Mouse (Mus musculus) forebrain, embryonic 15.5 days (tissue): Measurements from ENCODE around the gene Gm9. TPM values are rescaled to one million over a fixed set of nuclear protein-coding genes. Genes with fewer than 3 reads are reported as not detected.

ENCODE experiments used
- ATAC-seq: fragments of 200-750 bp; cut with Nextera tagmentation; replicated peaks from 2 replicates; pipeline ENCODE4 v1.8.0; 2017; ENCODE audit warnings: mild to moderate bottlenecking, moderate TSS enrichment, moderate library complexity
- H3K27ac ChIP-seq: fragments of 300-500 bp; sonication (generic); replicated peaks from 2 replicates; pipeline ENCODE4 v1.5.1; 2015; ENCODE audit warnings: mild to moderate bottlenecking, inconsistent platforms
- H3K27me3 ChIP-seq: fragments of 300-500 bp; sonication (generic); 2 replicates; pipeline ENCODE4 v1.6.1; 2015; ENCODE audit warnings: inconsistent platforms
- H3K36me3 ChIP-seq: fragments of 300-500 bp; sonication (generic); 2 replicates; pipeline ENCODE4 v1.6.1; 2015; ENCODE audit warnings: mild to moderate bottlenecking, inconsistent platforms
- H3K4me1 ChIP-seq: fragments of 300-500 bp; sonication (generic); 2 replicates; pipeline ENCODE4 v1.6.1; 2015; ENCODE audit warnings: inconsistent platforms
- H3K4me2 ChIP-seq: fragments of 300-500 bp; sonication (generic); replicated peaks from 2 replicates; pipeline ENCODE4 v1.6.1; 2015; ENCODE audit warnings: mild to moderate bottlenecking, inconsistent platforms
- H3K4me3 ChIP-seq: fragments of 300-500 bp; sonication (generic); 2 replicates; pipeline ENCODE4 v1.5.1; 2015; ENCODE audit warnings: mild to moderate bottlenecking, inconsistent platforms
- H3K9ac ChIP-seq: fragments of 300-500 bp; sonication (generic); replicated peaks from 2 replicates; pipeline ENCODE4 v1.6.1; 2015; ENCODE audit warnings: mild to moderate bottlenecking, inconsistent platforms
- H3K9me3 ChIP-seq: fragments of 300-500 bp; sonication (generic); 2 replicates; pipeline ENCODE4 v1.6.1; 2016; ENCODE audit warnings: inconsistent platforms
- WGBS: fragments of 180-500 bp; shearing (Covaris S2); methylation state at CpG from one replicate; pipeline ENCODE4 v1.1.7; 2015; ENCODE audit warnings: mixed read lengths; 5-methylcytosine and 5-hydroxymethylcytosine counted together
- polyA plus RNA-seq: library from polyadenylated mRNA; unstranded; fragments of >200 nt; fragmentation: Nextera tagmentation; extraction: Ambion mirVana; gene quantifications from 2 replicates; pipeline ENCODE4 v1.2.1, GENCODE M21; 2015

The Gm9 gene
- polyA plus RNA-seq, 1 experiment from 2014 or later, result not detected

GRCm38 (mm10) chrX:37161169-37161568 lies 49.7 kb downstream of the Gm9 start:
- 69% methylated on average over 10 of the region's 10 CpGs for WGBS
- Histone ChIP-seq H3K4me3 (no peak overlapping the region), H3K27me3 (no peaks in the 10 kb centered on the region), H3K36me3 (no peaks in the 10 kb centered on the region), H3K4me1 (no peaks in the 10 kb centered on the region), H3K27ac (no peak overlapping the region), H3K9ac (no peak overlapping the region), H3K4me2 (no peak overlapping the region), H3K9me3 (no peaks in the 10 kb centered on the region)
- no peak for ATAC-seq

Other genes starting within 250 kb of the Gm9 start
- gene Sept6, start 219.2 kb downstream of the Gm9 start, polyA plus RNA-seq, result 51.8 and 53.0 TPM in 2 replicates
- not detected in 2 replicates for gene Sowahd, start 162.2 kb downstream of the Gm9 start, polyA plus RNA-seq
- 336 and 348 TPM in 2 replicates for gene Rpl39, start 125.6 kb downstream of the Gm9 start, polyA plus RNA-seq
- 27.2 and 30.3 TPM in 2 replicates for gene Upf3b, start 100.7 kb downstream of the Gm9 start, polyA plus RNA-seq
- gene Nkap, start 84.2 kb downstream of the Gm9 start, polyA plus RNA-seq, result 19.1 and 20.3 TPM in 2 replicates
- 0.20 and 0.22 TPM in 2 replicates for gene Akap14, start 42.2 kb downstream of the Gm9 start, polyA plus RNA-seq
- gene Ndufa1, start 19.9 kb downstream of the Gm9 start, polyA plus RNA-seq, result 449 and 519 TPM in 2 replicates
- gene Rnf113a1, start 19.8 kb downstream of the Gm9 start, polyA plus RNA-seq, result 14.3 and 15.9 TPM in 2 replicates
- not detected in 2 replicates for gene Rhox1, start 11.2 kb upstream of the Gm9 start, polyA plus RNA-seq
- not detected in 2 replicates for gene Rhox2a, start 33.9 kb upstream of the Gm9 start, polyA plus RNA-seq
- not detected in 2 replicates for gene Rhox3a, start 38.9 kb upstream of the Gm9 start, polyA plus RNA-seq
- gene Rhox4a, start 54.3 kb upstream of the Gm9 start, polyA plus RNA-seq, result not detected in 2 replicates
- gene Rhox3a2, start 169.0 kb upstream of the Gm9 start, polyA plus RNA-seq, result not detected in 2 replicates
- gene Rhox4a2, start 179.8 kb upstream of the Gm9 start, polyA plus RNA-seq, result not detected in 2 replicates
- not detected in 2 replicates for gene Rhox2b, start 201.0 kb upstream of the Gm9 start, polyA plus RNA-seq
- not detected in 2 replicates for gene Rhox4b, start 221.5 kb upstream of the Gm9 start, polyA plus RNA-seq
- gene Rhox2c, start 242.6 kb upstream of the Gm9 start, polyA plus RNA-seq, result not detected in 2 replicates
- gene Rhox3c, start 247.5 kb upstream of the Gm9 start, polyA plus RNA-seq, result not detected in 2 replicates